Mouse (Mus musculus) heart, embryonic 10.5 days (tissue): Measurements from ENCODE around the gene Tmem190. TPM values are rescaled to one million over a fixed set of nuclear protein-coding genes. Genes with fewer than 3 reads are reported as not detected.

Source experiments
- DNase-seq: peaks from one replicate; pipeline ENCODE4 v3.0.0-alpha.2; 2017; ENCODE audit warnings: low spot score
- H3K27ac ChIP-seq: fragments of 300-500 bp; sonication (generic); 2 replicates; pipeline ENCODE4 v1.5.1; 2016; ENCODE audit warnings: mild to moderate bottlenecking
- H3K27me3 ChIP-seq: fragments of 300-500 bp; sonication (generic); 2 replicates; pipeline ENCODE4 v1.6.1; 2016; ENCODE audit warnings: mild to moderate bottlenecking; ENCODE audit not compliant: poor library complexity, insufficient read depth, severe bottlenecking
- H3K36me3 ChIP-seq: fragments of 300-500 bp; sonication (generic); 2 replicates; pipeline ENCODE4 v1.6.1; 2016; ENCODE audit warnings: mild to moderate bottlenecking, moderate library complexity
- H3K4me1 ChIP-seq: fragments of 300-500 bp; sonication (generic); 2 replicates; pipeline ENCODE4 v1.6.1; 2016; ENCODE audit warnings: mild to moderate bottlenecking
- H3K4me3 ChIP-seq: fragments of 300-500 bp; sonication (generic); 2 replicates; pipeline ENCODE4 v1.5.1; 2016; ENCODE audit warnings: mild to moderate bottlenecking, moderate library complexity
- H3K9me3 ChIP-seq: fragments of 300-500 bp; sonication (generic); 2 replicates; pipeline ENCODE4 v1.6.1; 2016; ENCODE audit warnings: mild to moderate bottlenecking, moderate library complexity
- WGBS: fragments of 180-500 bp; shearing (Covaris S2); methylation state at CpG from one replicate; pipeline ENCODE4 v1.1.7; 2016; 5-methylcytosine and 5-hydroxymethylcytosine counted together
- polyA plus RNA-seq: library from polyadenylated mRNA; unstranded; fragments of >200 nt; fragmentation: Nextera tagmentation; extraction: Ambion mirVana; gene quantifications from 2 replicates; pipeline ENCODE4 v1.2.1, GENCODE M21; 2016

Gene Tmem190
- polyA plus RNA-seq: 0.34 TPM in 1 of 2 replicates, not detected in the other

DNA sequence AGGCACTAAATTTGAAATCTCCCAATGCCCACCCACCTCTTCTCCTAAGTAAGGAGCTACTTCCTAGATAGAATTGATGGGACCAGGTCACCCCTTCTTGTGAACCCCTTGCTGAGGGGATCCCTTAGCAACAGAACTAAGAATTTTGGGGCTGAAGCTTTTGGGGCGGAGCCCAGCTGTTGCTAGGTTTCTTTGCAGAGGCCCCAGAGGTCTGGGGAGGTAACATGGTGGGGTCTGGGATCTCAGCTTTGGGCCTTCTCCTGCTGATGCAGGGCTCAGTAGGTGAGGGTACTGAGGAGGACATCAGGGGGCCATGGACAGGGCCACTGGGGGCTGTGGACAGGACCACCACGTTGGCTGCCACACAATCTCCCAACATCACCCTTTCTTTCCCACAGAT, at the start of gene Tmem190, which contains the start of gene Il11:
Gene Tmem190, plus strand, starts transcription at position 179 of the 400 bp plus-strand sequence.
Gene Il11, minus strand, starts transcription at position 101 of the 400 bp plus-strand sequence.
- Histone ChIP-seq H3K4me3 (no peak within 1 kb of the TSS), H3K27ac (no peak within 1 kb of the TSS), H3K27me3 (peaks cover 63% of the 10 kb centered on the region), H3K9me3 (no peaks in the 10 kb centered on the region; the same call in 1 of the 2 replicates), H3K36me3 (no peaks in the 10 kb centered on the region), H3K4me1 (peaks cover 28% of the 10 kb centered on the region)
- WGBS: 70% methylated on average over 2 of the region's 2 CpGs
- no peak for DNase-seq

GRCm38 (mm10) chr7:4732968-4733392, 49.8 kb upstream of the Tmem190 start:
- H3K27me3 ChIP-seq: no peaks in the 10 kb centered on the region
- no peak overlapping the region for H3K4me3 ChIP-seq
- H3K36me3 ChIP-seq: no peaks in the 10 kb centered on the region
- no peaks in the 10 kb centered on the region for H3K4me1 ChIP-seq
- WGBS: 54% methylated on average over 6 of the region's 6 CpGs
- DNase-seq: no peak
- no peaks in the 10 kb centered on the region for H3K9me3 ChIP-seq
- H3K27ac ChIP-seq: no peak overlapping the region

DNA sequence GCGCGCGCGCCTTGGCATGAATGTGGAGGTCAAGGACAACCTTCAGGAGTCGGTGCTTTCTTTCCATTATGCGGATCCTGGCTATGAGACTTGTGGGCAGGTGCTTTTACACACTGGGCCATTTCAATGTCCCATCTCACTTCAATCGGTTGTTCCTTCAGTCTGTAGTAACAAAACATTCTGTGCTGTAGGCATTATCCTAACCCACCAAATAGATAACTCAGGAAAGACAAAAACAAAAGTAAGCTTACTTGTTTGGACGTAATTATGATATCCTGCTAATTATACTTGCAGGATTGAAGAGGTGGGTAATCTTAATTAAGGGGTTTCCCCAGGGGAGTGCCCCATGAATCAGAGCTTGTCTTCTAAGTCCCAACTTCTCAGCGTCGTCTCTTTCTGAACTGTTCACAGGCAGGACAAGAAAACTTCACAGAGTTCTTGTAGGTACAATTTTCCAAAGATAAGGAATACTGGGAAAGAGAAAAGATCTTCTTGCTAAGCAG, 43.6 kb upstream of the Tmem190 start:
- Histone ChIP-seq H3K27ac (peak overlapping the region; percentile 78), H3K27me3 (no peaks in the 10 kb centered on the region), H3K4me1 (peaks cover 30% of the 10 kb centered on the region), H3K4me3 (peak overlapping the region; percentile 67), H3K9me3 (no peaks in the 10 kb centered on the region), H3K36me3 (peaks cover 21% of the 10 kb centered on the region)
- WGBS: 56% methylated on average over 10 of the region's 10 CpGs
- no peak for DNase-seq

DNA sequence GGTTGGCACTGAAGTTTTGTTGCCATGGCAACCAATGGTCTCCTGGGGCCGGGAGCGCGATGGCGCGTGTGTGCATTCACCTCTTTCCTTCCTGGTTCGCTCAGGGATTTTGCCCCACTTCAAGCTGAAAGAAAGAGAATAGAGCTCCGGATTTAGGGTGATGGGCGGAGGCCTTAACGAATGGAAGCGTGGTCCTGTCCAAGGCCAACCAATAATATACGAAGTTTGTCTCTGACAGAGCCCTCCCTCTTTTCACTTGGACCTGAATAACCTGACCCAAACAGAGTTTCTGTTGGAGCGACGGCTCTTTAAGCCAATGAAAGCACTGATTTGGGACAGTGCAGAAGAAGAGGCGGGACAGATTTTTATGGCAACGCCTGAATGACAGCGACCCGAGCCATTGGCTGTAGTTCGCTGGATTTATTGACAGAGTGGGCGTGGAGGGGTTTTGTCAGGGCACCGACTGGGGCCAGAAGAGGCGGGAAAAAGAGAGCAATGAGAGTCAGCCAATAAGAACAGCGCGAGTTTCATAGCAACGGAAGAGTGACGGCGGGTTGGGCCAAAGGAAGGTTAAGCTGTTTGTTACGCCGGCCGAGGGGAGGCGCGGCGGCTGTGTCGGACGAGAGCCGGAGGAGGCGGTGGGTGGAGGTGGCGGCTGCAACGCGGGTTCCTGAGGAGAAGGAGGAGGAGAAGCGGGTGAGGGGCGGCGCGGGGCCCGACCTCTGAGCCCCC, 43.0 kb upstream of the Tmem190 start, which contains the start of gene Kmt5c:
Gene Kmt5c, plus strand, starts transcription at position 572 of the 732 bp plus-strand sequence.
- WGBS: under 1% methylated on average over 36 of the region's 44 CpGs
- Histone ChIP-seq H3K4me1 (peaks cover 33% of the 10 kb centered on the region), H3K27ac (peak within 1 kb of the TSS; percentile 94), H3K36me3 (peaks cover 27% of the 10 kb centered on the region), H3K27me3 (no peaks in the 10 kb centered on the region), H3K4me3 (peak within 1 kb of the TSS; percentile 67), H3K9me3 (no peaks in the 10 kb centered on the region)
- DNase-seq: peak; percentile 100

GRCm38 (mm10) chr7:4740309-4740727, 42.4 kb upstream of the Tmem190 start:
- Histone ChIP-seq H3K27ac (peak overlapping the region; percentile 94), H3K4me3 (peak overlapping the region; percentile 67), H3K27me3 (no peaks in the 10 kb centered on the region), H3K36me3 (peaks cover 31% of the 10 kb centered on the region), H3K9me3 (no peaks in the 10 kb centered on the region), H3K4me1 (peaks cover 33% of the 10 kb centered on the region)
- no peak for DNase-seq
- WGBS: 2% methylated on average over 14 of the region's 14 CpGs

GRCm38 (mm10) chr7:4741151-4741550, 41.6 kb upstream of the Tmem190 start:
- WGBS: 4% methylated on average over 4 of the region's 4 CpGs

GRCm38 (mm10) chr7:4741672-4742481, 40.9 kb upstream of the Tmem190 start:
- peaks cover 46% of the 10 kb centered on the region for H3K36me3 ChIP-seq
- H3K4me3 ChIP-seq: peak overlapping the region; percentile 67
- 84% methylated on average over 21 of the region's 21 CpGs for WGBS
- no peaks in the 10 kb centered on the region for H3K9me3 ChIP-seq
- no peak for DNase-seq
- no peaks in the 10 kb centered on the region for H3K27me3 ChIP-seq
- peak overlapping the region; percentile 94 for H3K27ac ChIP-seq
- peaks cover 44% of the 10 kb centered on the region for H3K4me1 ChIP-seq

More at GRCm38 (mm10) chr7:4741151-4741550, 41.6 kb upstream of the Tmem190 start:
- H3K4me3 ChIP-seq: peak overlapping the region; percentile 67
- peak; percentile 89 for DNase-seq
- peaks cover 39% of the 10 kb centered on the region for H3K36me3 ChIP-seq
- peaks cover 38% of the 10 kb centered on the region for H3K4me1 ChIP-seq
- H3K27ac ChIP-seq: peak overlapping the region; percentile 94
- no peaks in the 10 kb centered on the region for H3K27me3 ChIP-seq
- no peaks in the 10 kb centered on the region for H3K9me3 ChIP-seq

DNA sequence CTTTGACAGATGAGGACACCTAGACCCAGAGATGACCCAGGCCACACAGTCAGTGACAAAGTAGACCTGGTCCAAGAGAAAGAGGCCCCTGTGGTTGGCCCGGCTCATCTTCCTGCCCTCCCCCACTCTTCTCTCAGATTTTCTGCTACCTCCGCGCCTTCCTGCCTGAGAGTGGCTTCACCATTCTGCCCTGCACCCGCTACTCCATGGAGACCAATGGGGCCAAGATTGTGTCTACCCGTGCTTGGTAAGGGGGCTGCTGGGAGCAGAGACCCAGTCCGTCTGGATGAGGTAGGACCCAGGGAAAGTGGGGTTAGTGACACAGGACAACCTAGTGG, 40.3 kb upstream of the Tmem190 start:
- peak overlapping the region; percentile 94; the same call in 1 of the 2 replicates for H3K27ac ChIP-seq
- H3K4me3 ChIP-seq: peak overlapping the region; percentile 67; the same call in 1 of the 2 replicates
- WGBS: 83% methylated on average over 6 of the region's 6 CpGs
- H3K4me1 ChIP-seq: peaks cover 46% of the 10 kb centered on the region
- no peaks in the 10 kb centered on the region for H3K9me3 ChIP-seq
- H3K27me3 ChIP-seq: no peaks in the 10 kb centered on the region
- H3K36me3 ChIP-seq: peaks cover 47% of the 10 kb centered on the region
- no peak for DNase-seq

DNA sequence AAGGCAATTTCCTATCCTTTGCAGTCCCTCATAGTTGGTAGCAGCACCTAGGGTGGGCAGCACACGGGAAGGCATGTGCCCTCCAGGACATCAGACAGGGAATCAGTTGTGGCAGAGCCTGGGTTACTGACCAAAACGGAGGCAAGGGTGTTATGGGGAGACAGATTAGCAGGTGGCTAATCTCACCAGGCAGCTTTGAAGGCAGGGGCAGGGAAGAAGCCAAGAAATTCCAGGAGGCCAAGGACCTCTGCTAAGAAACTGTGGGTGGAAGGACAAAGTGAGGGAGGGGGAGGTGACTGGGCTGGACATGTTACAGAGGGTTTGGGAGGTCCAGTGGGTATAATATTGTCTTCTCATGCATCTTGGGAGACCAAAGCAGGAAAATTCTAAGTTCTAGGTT, 39.4 kb upstream of the Tmem190 start:
- H3K4me3 ChIP-seq: peak overlapping the region; percentile 10; the same call in 1 of the 2 replicates

GRCm38 (mm10) chr7:4744886-4745285, 37.9 kb upstream of the Tmem190 start:
- no peak overlapping the region for H3K4me3 ChIP-seq
- H3K9me3 ChIP-seq: no peaks in the 10 kb centered on the region
- H3K27ac ChIP-seq: no peak overlapping the region; the same call in 1 of the 2 replicates
- WGBS: 79% methylated on average over 6 of the region's 6 CpGs
- peaks cover 40% of the 10 kb centered on the region for H3K4me1 ChIP-seq
- DNase-seq: peak; percentile 73
- peaks cover 47% of the 10 kb centered on the region for H3K36me3 ChIP-seq
- no peaks in the 10 kb centered on the region for H3K27me3 ChIP-seq

More for the DNA sequence above, 39.4 kb upstream of the Tmem190 start:
- WGBS: 49% methylated on average over 2 of the region's 2 CpGs
- peaks cover 46% of the 10 kb centered on the region for H3K4me1 ChIP-seq
- 0 out of 2 replicates have a peak overlapping the region, but pooled peaks have one; percentile 94 for H3K27ac ChIP-seq
- peaks cover 47% of the 10 kb centered on the region for H3K36me3 ChIP-seq
- DNase-seq: no peak
- no peaks in the 10 kb centered on the region for H3K27me3 ChIP-seq
- H3K9me3 ChIP-seq: no peaks in the 10 kb centered on the region

DNA sequence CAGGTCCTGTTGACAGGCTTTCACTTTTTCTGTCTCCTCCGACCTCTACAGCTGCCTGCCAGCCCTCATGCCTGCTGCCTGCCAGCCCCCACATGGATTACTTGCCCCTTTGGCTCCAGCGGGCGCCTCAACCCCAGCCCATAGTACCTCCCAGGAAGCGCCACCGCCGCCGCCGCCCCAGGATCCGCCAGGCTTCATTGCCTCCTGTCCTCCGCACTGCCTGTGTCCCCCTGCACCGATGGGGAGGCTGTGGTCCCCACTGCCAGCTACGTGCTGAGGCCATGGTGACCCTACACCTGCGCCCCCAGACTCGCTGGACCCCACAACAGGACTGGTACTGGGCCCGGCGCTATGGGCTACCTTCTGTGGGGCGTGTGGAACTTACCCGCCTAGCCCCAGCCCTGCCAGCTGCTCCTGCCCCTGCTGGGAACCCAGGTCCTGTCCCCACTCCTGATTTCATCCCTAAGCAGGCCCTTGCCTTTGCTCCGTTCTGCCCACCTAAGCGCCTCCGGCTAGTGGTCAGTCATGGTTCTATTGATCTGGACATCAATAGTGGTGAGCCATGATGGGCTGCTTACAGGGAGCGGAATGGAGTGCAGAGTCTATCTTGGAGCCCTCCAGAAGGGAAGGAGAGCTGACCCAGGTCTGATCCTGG, 36.3 kb upstream of the Tmem190 start:
- DNase-seq: peak; percentile 74
- H3K27ac ChIP-seq: peak overlapping the region; percentile 33; the same call in 1 of the 2 replicates
- H3K9me3 ChIP-seq: no peaks in the 10 kb centered on the region
- no peak overlapping the region for H3K4me3 ChIP-seq
- H3K4me1 ChIP-seq: peaks cover 37% of the 10 kb centered on the region
- H3K36me3 ChIP-seq: peaks cover 47% of the 10 kb centered on the region
- 84% methylated on average over 22 of the region's 22 CpGs for WGBS
- H3K27me3 ChIP-seq: no peaks in the 10 kb centered on the region
